Mouse (Mus musculus): Measurements from ENCODE around the gene Tenm3.

Tenm3 gene

DNA sequence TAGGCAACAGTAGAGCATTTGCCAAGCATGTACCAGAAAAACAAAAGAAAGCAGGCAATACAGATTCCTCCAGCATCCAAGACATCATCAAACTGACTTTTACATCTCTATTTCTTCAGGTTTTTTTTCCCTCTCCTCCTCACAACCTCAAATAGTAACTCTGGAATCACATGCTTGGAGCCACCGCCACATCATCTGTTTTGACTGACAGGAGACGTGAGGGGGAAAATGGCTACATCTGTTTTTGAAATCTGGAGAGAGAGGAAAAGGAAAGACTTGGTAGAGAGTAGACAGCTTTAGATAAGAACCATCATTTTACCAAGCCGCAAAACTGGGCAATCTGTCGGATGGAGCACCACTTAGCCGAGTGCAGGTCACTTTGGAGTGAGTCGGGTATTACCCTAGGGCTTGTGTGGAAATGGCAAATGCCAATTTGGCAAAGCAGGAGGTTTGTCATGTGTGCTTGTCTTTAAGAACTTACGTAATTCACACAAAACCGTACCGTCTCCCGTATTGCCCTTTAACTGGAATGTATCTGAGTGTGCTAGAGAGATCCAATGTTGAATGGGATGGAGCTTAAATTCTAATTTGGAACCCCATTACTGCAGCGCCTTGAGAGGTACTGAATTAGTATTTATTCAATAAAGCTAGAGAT lies 312.7 kb downstream of the Tenm3 start:
- no peak for DNase-seq (ENCODE audit: low read depth in 1 of 2, low spot score in 2 of 2)

DNA sequence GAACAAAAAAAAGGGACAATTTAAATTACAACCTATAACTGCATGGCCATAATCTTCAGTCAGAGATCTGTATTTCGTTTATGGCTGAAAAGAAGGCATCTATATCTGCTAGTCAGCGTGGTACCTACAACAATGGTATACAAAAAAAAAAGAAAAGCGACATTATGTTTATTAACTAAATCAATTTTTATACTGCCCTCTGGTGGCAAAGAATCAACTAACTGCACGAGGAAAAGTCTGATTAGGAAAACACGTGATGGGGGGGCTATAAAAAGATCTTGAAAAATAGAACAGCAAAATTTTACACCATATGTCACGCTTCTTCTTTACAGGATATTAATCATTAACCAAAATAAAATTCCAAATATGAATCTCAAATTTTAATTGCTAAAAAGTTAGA lies 316.3 kb downstream of the Tenm3 start:
- no peak for DNase-seq (ENCODE audit: low read depth in 1 of 2, low spot score in 2 of 2)

DNA sequence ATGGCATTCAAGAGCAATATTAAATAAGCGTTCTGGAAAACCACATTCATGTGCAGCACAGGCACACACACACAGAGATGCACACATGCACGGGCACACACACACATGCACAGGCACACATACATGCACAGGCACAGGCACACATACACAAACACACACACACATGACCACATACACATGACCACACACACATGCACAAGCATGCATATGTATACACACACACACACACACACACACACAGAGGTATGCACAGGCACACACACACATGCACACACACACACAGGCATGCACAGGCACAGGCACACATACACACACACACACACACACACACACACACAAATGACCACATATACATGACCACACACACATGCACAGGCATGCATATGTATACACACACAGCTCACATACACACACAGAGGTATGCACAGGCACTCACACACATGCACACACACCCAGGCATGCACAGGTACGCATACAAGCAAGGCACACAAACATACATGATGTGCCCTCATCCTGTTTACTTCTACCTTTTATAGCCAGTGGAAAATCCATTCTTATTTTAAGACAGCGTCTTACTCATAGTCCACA lies 321.1 kb downstream of the Tenm3 start:
- no peak for DNase-seq (ENCODE audit: low read depth in 1 of 2, low spot score in 2 of 2)

DNA sequence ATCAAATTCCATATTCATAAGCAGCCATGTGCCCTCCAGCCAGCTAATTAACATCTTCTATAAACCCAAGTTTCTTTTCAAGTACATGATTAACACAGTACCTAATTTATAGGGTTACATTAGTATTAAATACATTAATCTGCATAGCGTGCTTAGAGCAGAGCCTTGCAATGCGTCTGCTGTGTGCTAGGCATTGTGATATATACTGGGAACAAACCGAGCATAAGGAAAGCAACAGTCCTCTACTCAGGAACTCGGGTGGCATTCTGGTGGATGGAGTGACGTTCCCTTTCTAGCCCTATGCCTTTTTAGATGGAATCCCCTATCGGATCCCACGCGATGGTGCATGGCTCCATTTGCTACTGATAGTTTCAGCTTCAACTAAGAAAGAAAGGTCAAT lies 321.7 kb downstream of the Tenm3 start:
- no peak for DNase-seq (ENCODE audit: low read depth in 1 of 2, low spot score in 2 of 2)

DNA sequence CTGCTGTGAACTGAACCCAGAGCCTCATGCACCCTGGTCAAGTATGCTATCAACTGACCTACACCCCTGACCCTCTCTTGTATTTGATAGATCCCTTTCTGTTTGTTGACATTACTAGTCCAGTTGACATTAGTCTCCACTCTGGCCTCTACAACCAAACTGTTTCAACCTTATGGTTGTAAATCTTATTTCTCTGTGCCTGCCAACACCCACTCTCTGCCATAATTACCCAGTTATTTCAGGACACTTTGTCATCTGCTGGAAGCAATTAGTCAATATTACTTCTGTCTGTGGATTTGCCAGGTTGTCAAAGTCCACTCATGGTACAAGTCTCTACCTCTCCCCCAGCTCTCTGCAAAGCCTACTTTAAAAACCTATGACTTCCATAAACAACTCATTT lies 326.3 kb downstream of the Tenm3 start:
- DNase-seq (ENCODE audit: low read depth in 1 of 2, low spot score in 2 of 2) = no peak

DNA sequence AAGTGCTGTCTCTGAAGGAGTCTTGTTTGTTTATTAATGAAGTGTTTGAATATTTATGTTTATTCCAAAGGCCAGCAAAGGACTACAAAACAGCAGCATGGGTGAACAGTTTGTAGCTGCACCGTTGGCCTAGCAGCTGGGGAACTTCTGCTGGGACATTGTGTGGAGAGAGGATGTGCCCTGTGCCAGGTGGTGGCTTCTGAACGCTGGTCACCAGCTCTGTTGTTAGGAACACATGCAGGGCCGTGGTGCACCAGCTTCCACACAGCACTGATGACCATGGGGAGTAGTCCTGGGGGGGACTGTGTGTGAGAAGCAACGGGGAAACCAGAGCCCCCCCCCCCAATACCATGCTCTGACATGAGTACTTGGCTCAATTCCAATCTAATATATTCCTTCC lies 329.5 kb downstream of the Tenm3 start:
- no peak for DNase-seq (ENCODE audit: low read depth in 1 of 2, low spot score in 2 of 2)

DNA sequence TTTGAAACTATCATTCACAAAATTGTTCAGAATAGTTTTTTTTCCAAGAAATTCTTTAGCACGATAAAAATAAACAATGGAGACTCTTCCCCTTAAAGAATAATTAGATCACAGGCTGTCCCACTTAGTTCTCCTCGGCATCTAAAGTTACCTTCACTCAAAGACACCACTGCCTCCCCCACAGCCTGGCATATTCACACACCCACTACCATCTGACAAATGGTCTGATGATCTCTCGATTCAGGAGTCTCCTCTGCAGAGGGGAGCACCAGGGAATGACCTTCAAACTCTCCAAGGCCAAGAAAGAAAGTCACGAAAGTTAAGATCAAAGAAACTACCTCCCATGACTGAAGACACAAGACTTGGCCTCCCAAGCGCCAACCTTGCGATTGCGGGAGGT lies 329.9 kb downstream of the Tenm3 start:
- no peak for DNase-seq (ENCODE audit: low read depth in 1 of 2, low spot score in 2 of 2)

DNA sequence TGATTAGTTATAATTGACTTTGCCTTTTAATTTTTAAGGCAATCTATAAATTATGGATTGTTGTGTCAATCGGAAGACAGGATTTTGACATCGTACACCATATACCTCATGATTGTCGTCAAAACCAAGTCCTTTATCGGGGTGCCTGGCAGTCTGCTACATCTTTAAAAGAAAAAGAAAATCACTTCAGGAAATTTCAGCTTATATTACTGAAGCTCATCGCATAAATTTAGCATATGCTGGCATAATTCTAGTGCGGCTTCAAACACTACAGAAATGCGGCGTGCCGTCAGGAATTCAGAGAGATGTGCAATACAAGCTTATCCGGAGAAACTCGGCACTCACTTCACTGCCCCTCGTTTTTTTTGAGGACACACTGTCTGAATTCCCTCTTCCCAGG lies 332.2 kb downstream of the Tenm3 start:
- DNase-seq (ENCODE audit: low read depth in 1 of 2, low spot score in 2 of 2) = no peak

DNA sequence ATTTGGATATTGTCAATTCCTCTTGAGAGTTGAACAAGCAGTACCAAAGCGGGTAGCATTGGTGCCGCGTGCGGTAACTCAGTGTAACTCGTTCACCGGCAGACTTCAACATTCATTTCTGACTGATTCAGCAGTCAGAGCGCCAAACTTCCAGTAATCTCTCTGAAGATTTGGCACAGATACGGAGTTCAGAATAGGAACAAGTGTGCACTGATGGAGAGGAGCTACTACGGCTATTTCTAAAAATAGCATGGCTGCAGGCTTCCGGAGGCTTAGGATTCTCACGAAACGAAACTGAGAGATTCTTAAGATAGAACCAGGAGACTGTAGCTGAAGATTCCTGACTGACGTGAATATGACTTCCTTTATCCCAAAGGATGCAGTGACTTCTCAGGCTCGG lies 332.6 kb downstream of the Tenm3 start:
- DNase-seq (ENCODE audit: low read depth in 1 of 2, low spot score in 2 of 2) = no peak

DNA sequence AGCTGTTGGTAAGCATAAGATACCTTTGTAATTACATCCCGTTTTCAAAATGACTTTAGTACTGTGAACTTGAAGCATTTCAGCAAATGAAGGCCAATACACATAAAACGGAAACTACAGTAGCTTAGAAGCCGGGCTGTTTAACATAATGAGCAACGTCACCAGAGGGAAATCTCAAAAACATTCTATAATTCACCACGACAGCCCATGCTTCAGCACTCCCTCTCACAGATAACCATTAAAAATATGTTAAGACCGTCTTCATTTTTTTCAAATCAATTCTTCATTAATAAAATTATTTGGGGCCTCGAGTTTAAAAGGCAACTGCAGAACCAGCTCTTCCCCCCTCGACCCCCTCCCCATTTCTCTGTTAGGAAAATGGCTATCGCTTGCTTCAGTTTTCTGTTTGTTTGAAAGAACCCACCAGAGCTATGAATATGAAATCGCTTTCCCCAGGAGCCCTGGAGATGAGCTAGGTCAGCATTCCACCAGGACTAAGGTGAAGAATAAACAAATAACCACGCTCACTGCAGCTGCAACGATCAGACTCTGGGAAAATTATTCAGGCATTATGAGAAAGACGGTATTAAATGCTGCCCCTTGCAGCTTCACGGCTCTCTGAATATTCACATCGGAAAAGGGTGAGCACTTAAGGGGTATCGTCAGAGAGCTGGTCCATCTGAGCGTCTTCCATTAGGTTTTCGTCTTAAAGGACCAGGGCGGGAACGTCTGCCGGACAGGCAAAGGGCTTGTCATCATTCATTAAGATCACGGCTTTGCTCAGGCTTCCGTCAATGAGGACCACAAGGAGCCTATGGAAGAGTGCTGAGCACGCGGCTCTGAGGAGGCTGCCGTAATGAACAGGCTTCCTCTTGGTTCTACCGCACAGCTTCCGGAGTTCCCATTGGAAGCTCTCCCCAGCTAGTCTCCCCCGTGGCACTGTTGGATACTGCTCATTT lies 334.8 kb downstream of the Tenm3 start:
- DNase-seq (ENCODE audit: low read depth in 1 of 2, low spot score in 2 of 2) = no peak

DNA sequence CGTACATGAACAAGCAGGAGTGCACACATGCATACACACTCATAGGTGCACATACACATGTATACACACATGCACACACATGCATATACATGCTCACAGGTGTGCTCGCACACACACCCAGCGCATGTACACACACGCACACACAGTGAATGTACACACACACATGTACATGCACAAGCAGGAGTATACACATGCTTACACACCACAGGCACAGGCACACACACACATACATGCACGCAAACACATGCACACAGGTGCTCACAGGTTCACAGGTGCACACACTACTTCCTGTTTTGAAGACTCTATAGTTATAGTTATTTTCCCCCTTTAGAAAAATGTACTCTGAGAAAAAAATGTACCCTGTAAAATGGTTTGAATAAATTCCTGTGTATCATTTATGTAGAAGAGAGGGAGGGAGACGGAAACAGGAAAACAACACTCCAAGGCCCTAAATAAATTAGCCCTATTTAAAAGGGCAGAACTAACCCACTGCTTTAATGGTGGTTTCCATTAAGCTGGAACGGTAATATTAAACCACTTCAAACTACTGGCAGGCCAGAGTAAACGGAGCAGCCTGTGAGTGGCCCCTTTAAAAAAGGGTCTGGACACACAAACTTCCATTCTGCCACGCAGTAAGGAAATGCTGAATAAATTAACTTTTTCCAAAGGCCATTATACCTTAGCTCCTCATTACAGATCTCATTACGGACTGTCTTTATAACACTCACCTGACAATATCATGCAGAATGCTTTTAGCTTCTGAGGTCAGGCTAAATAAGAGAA lies 335.8 kb downstream of the Tenm3 start:
- no peak for DNase-seq (ENCODE audit: low read depth in 1 of 2, low spot score in 2 of 2)

DNA sequence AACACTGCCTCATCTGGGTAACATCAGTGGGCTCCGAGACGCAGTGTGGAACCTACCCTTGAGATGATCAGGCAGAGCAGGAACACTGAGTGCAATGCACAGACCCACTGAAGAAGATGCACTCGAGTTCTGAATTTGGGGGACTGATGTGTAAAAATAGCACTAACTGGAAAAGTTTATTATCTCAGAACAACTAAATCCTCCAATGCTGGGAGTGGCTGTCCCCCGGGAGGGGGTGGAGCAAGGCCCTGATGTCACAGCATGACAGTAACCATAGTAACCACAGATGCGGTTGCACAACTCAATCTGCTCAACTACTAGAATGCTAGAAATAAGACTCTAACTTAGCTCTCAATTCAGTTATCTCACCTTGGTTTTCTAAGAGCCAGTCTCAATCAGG lies 351.3 kb downstream of the Tenm3 start:
- no peak for DNase-seq (ENCODE audit: low read depth in 1 of 2, low spot score in 2 of 2)

DNA sequence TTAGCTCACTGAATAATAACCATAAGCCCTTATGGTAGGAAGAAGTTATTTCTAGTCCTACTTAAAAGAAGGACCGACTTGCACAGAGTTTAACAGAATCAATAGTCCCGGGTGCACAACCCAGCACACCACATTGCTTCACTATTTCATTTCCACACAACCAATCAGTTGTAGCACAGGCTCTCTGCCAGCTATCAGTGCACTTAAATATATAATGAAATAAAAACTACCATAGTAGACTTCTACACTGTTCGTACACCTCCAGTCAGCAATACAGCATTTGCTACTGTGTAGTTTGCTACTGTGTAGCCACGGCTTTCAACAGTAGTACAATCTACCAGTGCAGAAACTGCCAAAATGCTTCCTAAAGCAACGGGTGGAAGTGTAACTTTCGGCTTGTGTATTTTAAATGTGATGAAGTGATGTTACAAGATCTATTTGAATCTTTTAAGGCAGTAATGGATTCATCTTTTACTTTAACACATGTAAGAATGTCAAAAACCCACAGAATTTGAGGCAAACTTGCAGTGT lies 353.1 kb downstream of the Tenm3 start:
- no peak for DNase-seq (ENCODE audit: low read depth in 1 of 2, low spot score in 2 of 2)

DNA sequence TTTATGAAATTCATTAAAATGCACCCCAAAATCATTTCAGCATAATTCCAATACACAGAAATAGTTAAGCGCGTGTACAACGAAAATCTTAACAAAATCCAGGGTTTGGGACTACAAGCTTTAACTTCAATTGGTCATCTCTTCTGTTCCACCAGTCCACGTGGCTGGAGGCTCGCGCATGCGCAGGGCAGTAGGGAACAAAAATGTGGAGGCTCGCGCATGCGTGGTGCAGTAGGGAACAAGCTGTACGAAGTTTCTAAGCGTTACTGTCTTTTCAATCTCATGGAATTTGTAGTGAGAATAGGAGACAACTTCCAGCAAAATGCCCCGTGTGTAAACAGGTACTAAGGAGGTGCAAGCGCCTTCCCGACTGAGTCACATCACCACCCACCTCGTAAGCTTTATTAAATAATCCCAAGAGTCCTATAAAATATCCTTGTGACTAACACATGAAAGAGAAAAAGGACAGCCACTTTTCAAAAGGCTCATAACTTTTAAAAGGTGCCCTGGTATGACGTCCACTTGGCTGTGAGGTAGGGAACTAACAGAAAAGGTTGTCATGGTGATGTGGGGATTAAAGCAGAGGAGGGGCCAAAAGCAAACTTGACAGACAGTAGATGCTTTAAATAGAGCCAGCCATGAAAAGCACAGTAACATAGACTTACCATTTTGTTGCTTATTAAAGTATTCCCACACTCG lies 353.7 kb downstream of the Tenm3 start:
- DNase-seq (ENCODE audit: low read depth in 1 of 2, low spot score in 2 of 2) = no peak

DNA sequence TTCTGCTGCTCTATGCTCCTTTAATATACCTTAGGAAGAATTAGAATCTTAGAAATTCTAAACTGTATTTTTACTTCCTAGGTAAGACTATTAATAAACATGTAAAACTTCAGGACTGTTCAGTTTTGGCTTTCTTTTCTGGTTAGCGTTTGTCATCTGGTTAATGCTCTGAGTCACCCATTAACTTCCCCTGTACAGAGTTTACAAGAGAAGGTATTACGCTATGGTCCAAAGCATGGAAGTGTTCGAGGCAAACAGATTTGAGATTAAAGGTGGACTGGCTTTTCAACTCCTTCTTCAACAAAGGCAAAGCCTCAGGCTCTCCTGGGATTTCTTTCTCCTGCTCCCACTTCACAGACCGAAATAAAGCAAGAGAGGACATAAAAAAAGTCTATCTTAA lies 354.3 kb downstream of the Tenm3 start:
- no peak for DNase-seq (ENCODE audit: low read depth in 1 of 2, low spot score in 2 of 2)

DNA sequence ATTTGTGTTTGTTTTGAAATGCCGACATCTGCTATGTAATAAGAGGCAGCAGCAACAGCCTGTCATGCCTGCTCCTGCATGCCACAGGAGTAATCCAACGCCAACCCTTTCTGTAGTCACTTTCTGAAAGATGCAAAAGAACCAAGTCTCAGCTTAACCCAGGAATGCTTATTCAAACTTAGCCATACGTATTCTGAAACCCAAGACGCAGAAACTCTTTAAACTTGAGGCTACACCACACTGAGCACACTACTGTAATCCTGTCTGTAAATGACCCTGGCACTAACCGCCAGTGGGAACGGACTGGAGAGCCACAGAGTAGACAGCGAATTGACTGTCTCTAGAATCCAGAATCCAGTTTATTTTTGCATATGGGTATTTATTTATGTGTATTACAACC lies 354.9 kb downstream of the Tenm3 start:
- DNase-seq (ENCODE audit: low read depth in 1 of 2, low spot score in 2 of 2) = no peak

DNA sequence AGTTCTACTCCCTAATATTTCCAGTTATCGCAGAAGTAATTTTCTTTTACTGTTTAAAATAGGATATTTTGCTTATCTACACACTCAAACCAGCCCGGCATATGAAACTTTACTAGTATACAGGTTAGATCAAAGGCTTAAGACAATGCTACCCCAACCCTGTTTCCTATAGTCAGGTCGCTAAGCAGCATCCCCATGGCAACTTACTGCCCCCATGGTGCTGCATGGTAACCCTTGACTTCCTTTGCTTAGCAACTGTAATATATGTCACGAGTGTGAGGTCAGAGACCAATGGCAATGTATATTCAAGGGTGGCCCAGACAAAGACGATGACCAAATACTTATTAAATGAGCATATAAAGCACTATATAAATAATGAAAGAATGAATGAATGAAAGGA lies 359.6 kb downstream of the Tenm3 start:
- no peak for DNase-seq (ENCODE audit: low read depth in 1 of 2, low spot score in 2 of 2)

DNA sequence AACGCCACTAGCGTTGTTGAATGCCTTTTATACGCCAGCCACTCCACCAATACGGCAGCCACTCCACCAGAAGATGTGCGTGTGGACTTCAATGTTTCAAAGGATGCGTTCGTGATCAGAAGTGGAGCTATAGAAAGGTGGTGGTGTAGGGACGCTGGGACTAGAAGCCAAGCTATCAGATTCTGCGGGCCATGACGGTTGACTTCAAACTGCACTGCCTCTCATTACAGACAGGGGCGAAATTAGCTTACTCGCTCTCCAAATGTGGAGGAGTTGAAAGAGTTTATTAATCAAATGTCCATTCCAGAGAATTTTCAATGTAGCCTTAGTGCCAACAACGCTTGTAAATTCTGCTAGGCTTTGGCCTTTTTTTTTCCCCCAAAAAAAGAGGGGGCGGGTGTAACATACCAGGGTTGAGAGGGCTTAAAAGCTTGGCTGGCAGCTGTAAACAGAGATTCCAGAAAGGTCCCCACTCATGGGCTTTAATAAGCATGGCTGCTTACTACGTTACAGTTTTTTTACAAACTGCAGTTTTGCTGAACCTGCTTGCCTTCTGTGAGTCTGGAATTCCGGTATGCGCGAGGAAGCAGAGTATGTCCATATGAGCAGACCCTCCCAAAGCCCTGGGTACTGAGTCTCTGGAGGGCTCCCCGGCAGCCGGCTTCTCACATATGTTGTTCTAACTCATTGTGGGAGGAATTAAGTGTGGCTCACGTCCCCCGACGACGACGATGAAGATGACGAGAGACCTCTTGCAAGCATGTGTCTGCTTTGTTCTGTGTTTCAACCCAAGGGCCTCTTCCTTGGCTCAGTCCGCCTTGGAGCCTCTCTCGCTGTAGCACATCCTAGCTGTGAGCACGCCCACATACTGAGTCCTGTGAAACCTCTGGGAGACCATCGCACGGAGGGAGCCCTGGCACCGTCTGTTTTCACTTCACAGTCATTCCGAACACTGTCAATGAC lies 361.8 kb downstream of the Tenm3 start:
- no peak for DNase-seq (ENCODE audit: low read depth in 1 of 2, low spot score in 2 of 2)

DNA sequence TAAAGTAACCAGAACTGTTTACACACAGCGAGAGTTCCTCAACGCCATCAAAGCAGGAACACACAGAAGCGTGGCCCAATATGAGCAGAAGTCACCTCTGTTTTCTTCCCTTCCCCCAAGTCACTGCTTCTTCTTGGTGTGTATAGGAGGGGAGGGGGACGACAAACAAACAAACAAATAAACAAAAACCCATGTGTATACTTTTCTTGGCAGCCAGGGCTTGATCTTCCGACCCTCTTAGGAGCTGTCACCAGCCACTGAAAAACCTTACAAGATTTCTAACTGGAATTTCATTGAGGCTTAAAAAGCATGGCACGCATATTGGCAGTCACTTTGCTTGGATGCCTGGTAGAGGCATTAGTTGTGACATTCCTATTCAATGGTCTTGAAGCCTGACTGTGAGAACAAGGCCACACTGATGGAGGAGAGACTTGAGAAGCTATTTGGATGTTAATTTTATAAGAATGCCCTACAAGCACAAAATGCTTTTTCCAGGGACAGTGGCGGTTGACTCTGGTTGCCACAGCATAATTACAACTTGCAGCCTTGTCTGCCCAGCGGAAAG lies 366.3 kb downstream of the Tenm3 start:
- DNase-seq (ENCODE audit: low read depth in 1 of 2, low spot score in 2 of 2) = no peak

All from monocyte, adult 2 months (primary cell).